Mouse (Mus musculus) lung, adult 2 months (tissue): ENCODE results near the gene Morn5.

Experiments
- CTCF ChIP-seq: fragments of 200-500 bp; IDR thresholded peaks from 2 replicates; pipeline ENCODE4 v1.5.1; 2011; ENCODE audit warnings: mild to moderate bottlenecking, low read length, control low read depth; ENCODE audit not compliant: insufficient read depth
- POLR2A ChIP-seq: fragments of 200-500 bp; IDR thresholded peaks from 2 replicates; pipeline ENCODE4 v1.6.1; 2011; ENCODE audit warnings: low read depth, mild to moderate bottlenecking, control low read depth, low read length, borderline replicate concordance; ENCODE audit errors: extremely low read depth

DNA sequence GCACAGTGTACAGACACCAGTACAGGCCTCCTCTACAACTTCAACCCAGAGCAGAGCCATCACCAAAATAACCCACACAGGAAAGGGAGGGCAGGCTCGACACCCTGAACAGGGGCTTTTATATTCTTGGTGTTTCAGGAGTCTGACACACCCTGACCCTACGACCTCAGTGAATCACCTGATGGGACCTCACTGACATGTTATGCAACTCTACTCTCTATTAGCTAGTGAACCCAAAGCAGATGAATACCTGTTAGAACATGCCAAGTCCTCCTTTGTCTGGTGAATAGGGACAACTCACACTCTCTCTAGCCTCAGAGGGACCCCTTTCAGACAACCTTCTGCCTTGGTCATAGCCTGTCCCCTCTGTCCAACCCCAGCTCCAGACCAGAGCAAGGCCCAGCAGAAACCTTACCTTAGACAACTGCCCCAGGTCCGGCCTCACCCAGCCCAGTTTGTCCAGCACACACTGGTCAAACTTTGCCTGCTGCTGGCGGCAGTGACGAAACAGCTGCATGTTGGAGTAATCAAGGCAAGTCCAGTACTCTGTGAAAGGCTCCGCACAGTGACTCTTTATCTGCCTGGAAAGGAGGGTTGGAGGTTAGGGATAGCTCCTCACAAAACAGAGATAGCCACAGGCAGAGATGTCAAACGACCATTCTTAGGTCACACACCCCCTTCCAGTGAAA lies 9.8 kb upstream of the Morn5 start:
- TF ChIP-seq CTCF, result no peak
- TF ChIP-seq POLR2A, result no peak
